Mouse (Mus musculus): ENCODE measurements around the gene Olfr1495. TPM values are rescaled to one million over a fixed set of nuclear protein-coding genes. Genes with fewer than 3 reads are reported as not detected.

Gene Olfr1495
- not detected in 2 replicates for polyA plus RNA-seq (2012; rRNA removed)
- not detected in 2 replicates for polyA plus RNA-seq (2014; fragmentation: Nextera tagmentation; extraction: Ambion mirVana)

GRCm38 (mm10) chr19:13764306-13764705 is at the start of gene Olfr1495:
Olfr1495 (plus strand) TSS chr19:13764606.
- H3K4me2 ChIP-seq (ENCODE audit: low read depth): no peak within 1 kb of the TSS
- TF ChIP-seq CTCF (IDR thresholded peaks at IDR 0.05; ENCODE audit: low read depth): no peak
- no peak for TF ChIP-seq EP300 (IDR thresholded peaks at IDR 0.05; ENCODE audit: low read depth)
- H3K36me3 ChIP-seq (replicated peaks; ENCODE audit: control insufficient read depth, insufficient read depth, low read depth): no peaks in the 10 kb centered on the region
- 50% methylated on average over 3 of the region's 3 CpGs for WGBS (ENCODE audit: insufficient replicate concordance)
- H3K9ac ChIP-seq (replicated peaks): no peak within 1 kb of the TSS
- DNase-seq (ENCODE audit: low read depth in 3 of 3, low spot score in 3 of 3) (no peak), ATAC-seq (ENCODE audit: insufficient read depth) (no peak)
- no peak within 1 kb of the TSS for H3K27ac ChIP-seq
- H3K4me1 ChIP-seq (replicated peaks; ENCODE audit: control insufficient read depth in 2 of 2, insufficient read depth in 2 of 2, low read length in 1 of 2): no peaks in the 10 kb centered on the region
- no peaks in the 10 kb centered on the region for H3K27me3 ChIP-seq (ENCODE audit: control insufficient read depth, insufficient read depth, low read length)
- no peak within 1 kb of the TSS for H3K4me3 ChIP-seq (ENCODE audit: insufficient read depth in 1 of 2, low read depth in 2 of 2, low read length in 2 of 2)
- H3K9me3 ChIP-seq (ENCODE audit: control insufficient read depth, low read length): no peaks in the 10 kb centered on the region

GRCm38 (mm10) chr19:13722978-13723377 is 41.4 kb upstream of the Olfr1495 start, which contains the start of gene Olfr1493-ps1:
Olfr1493-ps1 (plus strand) TSS chr19:13723278.
- no peak for ATAC-seq (ENCODE audit: insufficient read depth)
- no peak within 1 kb of the TSS for H3K4me2 ChIP-seq (ENCODE audit: low read depth)
- 29% methylated on average over 2 of the region's 2 CpGs for WGBS (ENCODE audit: insufficient replicate concordance)
- H3K9ac ChIP-seq (replicated peaks): no peak within 1 kb of the TSS
- DNase-seq (ENCODE audit: low read depth in 3 of 3, low spot score in 3 of 3): no peak
- no peak for TF ChIP-seq EP300 (IDR thresholded peaks at IDR 0.05; ENCODE audit: low read depth)
- TF ChIP-seq CTCF (IDR thresholded peaks at IDR 0.05; ENCODE audit: low read depth): no peak
- no peak within 1 kb of the TSS for H3K27ac ChIP-seq
- no peaks in the 10 kb centered on the region for H3K36me3 ChIP-seq (replicated peaks; ENCODE audit: control insufficient read depth, insufficient read depth, low read depth)
- H3K9me3 ChIP-seq (ENCODE audit: control insufficient read depth, low read length): no peaks in the 10 kb centered on the region
- no peak within 1 kb of the TSS for H3K4me3 ChIP-seq (ENCODE audit: insufficient read depth in 1 of 2, low read depth in 2 of 2, low read length in 2 of 2)
- H3K27me3 ChIP-seq (ENCODE audit: control insufficient read depth, insufficient read depth, low read length): no peaks in the 10 kb centered on the region
- no peaks in the 10 kb centered on the region for H3K4me1 ChIP-seq (replicated peaks; ENCODE audit: control insufficient read depth in 2 of 2, insufficient read depth in 2 of 2, low read length in 1 of 2)

GRCm38 (mm10) chr19:13739428-13739827 is 25.0 kb upstream of the Olfr1495 start, which contains the start of gene Olfr1494:
Olfr1494 (plus strand) TSS chr19:13739728.
- ATAC-seq (ENCODE audit: insufficient read depth): no peak
- 70% methylated on average over 4 of the region's 4 CpGs for WGBS (ENCODE audit: insufficient replicate concordance)
- DNase-seq (ENCODE audit: low read depth in 3 of 3, low spot score in 3 of 3): no peak
- Histone ChIP-seq H3K4me1 (replicated peaks; ENCODE audit: control insufficient read depth in 2 of 2, insufficient read depth in 2 of 2, low read length in 1 of 2) (no peaks in the 10 kb centered on the region), H3K27ac (no peak within 1 kb of the TSS), H3K4me2 (ENCODE audit: low read depth) (no peak within 1 kb of the TSS), H3K36me3 (replicated peaks; ENCODE audit: control insufficient read depth, insufficient read depth, low read depth) (no peaks in the 10 kb centered on the region), H3K4me3 (ENCODE audit: insufficient read depth in 1 of 2, low read depth in 2 of 2, low read length in 2 of 2) (no peak within 1 kb of the TSS), H3K9ac (replicated peaks) (no peak within 1 kb of the TSS), H3K27me3 (ENCODE audit: control insufficient read depth, insufficient read depth, low read length) (no peaks in the 10 kb centered on the region), H3K9me3 (ENCODE audit: control insufficient read depth, low read length) (no peaks in the 10 kb centered on the region)
- TF ChIP-seq CTCF (IDR thresholded peaks at IDR 0.05; ENCODE audit: low read depth) (no peak), EP300 (IDR thresholded peaks at IDR 0.05; ENCODE audit: low read depth) (no peak)

GRCm38 (mm10) chr19:13749366-13749765 is 15.0 kb upstream of the Olfr1495 start:
- 48% methylated on average over 1 of the region's 1 CpGs for WGBS (ENCODE audit: insufficient replicate concordance)
- no peak overlapping the region for H3K4me2 ChIP-seq (ENCODE audit: low read depth)
- no peaks in the 10 kb centered on the region for H3K4me1 ChIP-seq (replicated peaks; ENCODE audit: control insufficient read depth in 2 of 2, insufficient read depth in 2 of 2, low read length in 1 of 2)
- H3K27ac ChIP-seq: no peak overlapping the region
- H3K9me3 ChIP-seq (ENCODE audit: control insufficient read depth, low read length): no peaks in the 10 kb centered on the region
- no peak overlapping the region for H3K9ac ChIP-seq (replicated peaks)
- H3K4me3 ChIP-seq (ENCODE audit: insufficient read depth in 1 of 2, low read depth in 2 of 2, low read length in 2 of 2): no peak overlapping the region
- DNase-seq (ENCODE audit: low read depth in 3 of 3, low spot score in 3 of 3) (no peak), ATAC-seq (ENCODE audit: insufficient read depth) (no peak)
- no peaks in the 10 kb centered on the region for H3K27me3 ChIP-seq (ENCODE audit: control insufficient read depth, insufficient read depth, low read length)
- no peak for TF ChIP-seq CTCF (IDR thresholded peaks at IDR 0.05; ENCODE audit: low read depth)
- TF ChIP-seq EP300 (IDR thresholded peaks at IDR 0.05; ENCODE audit: low read depth): no peak
- H3K36me3 ChIP-seq (replicated peaks; ENCODE audit: control insufficient read depth, insufficient read depth, low read depth): no peaks in the 10 kb centered on the region

GRCm38 (mm10) chr19:13768565-13769276 is 4.3 kb downstream of the Olfr1495 start:
- Histone ChIP-seq H3K27me3 (ENCODE audit: control insufficient read depth, insufficient read depth, low read length) (no peaks in the 10 kb centered on the region), H3K27ac (no peak overlapping the region), H3K4me1 (replicated peaks; ENCODE audit: control insufficient read depth in 2 of 2, insufficient read depth in 2 of 2, low read length in 1 of 2) (no peaks in the 10 kb centered on the region), H3K4me2 (ENCODE audit: low read depth) (no peak overlapping the region), H3K9me3 (ENCODE audit: control insufficient read depth, low read length) (no peaks in the 10 kb centered on the region), H3K9ac (replicated peaks) (no peak overlapping the region), H3K4me3 (ENCODE audit: insufficient read depth in 1 of 2, low read depth in 2 of 2, low read length in 2 of 2) (no peak overlapping the region), H3K36me3 (replicated peaks; ENCODE audit: control insufficient read depth, insufficient read depth, low read depth) (no peaks in the 10 kb centered on the region)
- ATAC-seq (ENCODE audit: insufficient read depth) (no peak), DNase-seq (ENCODE audit: low read depth in 3 of 3, low spot score in 3 of 3) (no peak)
- WGBS (ENCODE audit: insufficient replicate concordance): 73% methylated on average over 9 of the region's 9 CpGs
- TF ChIP-seq EP300 (IDR thresholded peaks at IDR 0.05; ENCODE audit: low read depth) (no peak), CTCF (IDR thresholded peaks at IDR 0.05; ENCODE audit: low read depth) (no peak)

All from liver, embryonic 14.5 days (tissue).